Mouse (Mus musculus) CD4-positive naive resting alpha-beta T cell, adult 76 days (primary cell): ENCODE results near the gene Zdhhc12. TPM values are rescaled to one million over a fixed set of nuclear protein-coding genes. Genes with fewer than 3 reads are reported as not detected.

ENCODE experiments used
- total RNA-seq: library from RNA; stranded (reverse); gene quantifications from one replicate; pipeline ENCODE4 v1.2.4, GENCODE M21; 2023

The Zdhhc12 gene
- 10.0 TPM for total RNA-seq

GRCm38 (mm10) chr2:30093471-30094207 is at the start of gene Zdhhc12:
TSS of gene Zdhhc12 (minus strand) at chr2:30093648.

GRCm38 (mm10) chr2:30133613-30134377 is 40.3 kb upstream of the Zdhhc12 start, which contains the start of gene Tbc1d13:
TSS of gene Tbc1d13 (plus strand) at chr2:30133746.

GRCm38 (mm10) chr2:30124472-30125274 is 31.2 kb upstream of the Zdhhc12 start, which contains the start of gene Zer1:
TSS of gene Zer1 (minus strand) at chr2:30124585.

GRCm38 (mm10) chr2:30077502-30078348 is 15.7 kb downstream of the Zdhhc12 start, which contains the start of gene Pkn3:
TSS of gene Pkn3 (plus strand) at chr2:30077684.

GRCm38 (mm10) chr2:30057223-30057904 is 36.1 kb downstream of the Zdhhc12 start, which contains the start of gene Set:
TSS of gene Set (plus strand) at chr2:30057378.

GRCm38 (mm10) chr2:30048699-30049388 is 44.6 kb downstream of the Zdhhc12 start, which contains the start of gene Wdr34:
TSS of gene Wdr34 (minus strand) at chr2:30048881.

Other genes starting within 250 kb of the Zdhhc12 start
- gene Cercam, start 224.5 kb downstream of the Zdhhc12 start, total RNA-seq: 2.2 TPM
- gene Odf2, start 204.4 kb downstream of the Zdhhc12 start, total RNA-seq: 82.2 TPM
- gene Gle1, start 158.2 kb downstream of the Zdhhc12 start, total RNA-seq: 78.1 TPM
- 284 TPM for gene Sptan1, start 128.1 kb downstream of the Zdhhc12 start, total RNA-seq
- 0.73 TPM for gene Wdr34, start 44.8 kb downstream of the Zdhhc12 start, total RNA-seq
- 207 TPM for gene Set, start 36.3 kb downstream of the Zdhhc12 start, total RNA-seq
- 0.67 TPM for gene Pkn3, start 16.0 kb downstream of the Zdhhc12 start, total RNA-seq
- gene Zer1, start 30.9 kb upstream of the Zdhhc12 start, total RNA-seq: 81.2 TPM
- 30.3 TPM for gene Tbc1d13, start 40.1 kb upstream of the Zdhhc12 start, total RNA-seq
- gene Endog, start 77.8 kb upstream of the Zdhhc12 start, total RNA-seq: 13.2 TPM
- 19.0 TPM for gene Spout1, start 84.8 kb upstream of the Zdhhc12 start, total RNA-seq
- gene Kyat1, start 112.2 kb upstream of the Zdhhc12 start, total RNA-seq: 12.2 TPM
- 64.4 TPM for gene Lrrc8a, start 144.1 kb upstream of the Zdhhc12 start, total RNA-seq
- 6.5 TPM for gene Gm28035, start 146.9 kb upstream of the Zdhhc12 start, total RNA-seq
- gene Phyhd1, start 172.6 kb upstream of the Zdhhc12 start, total RNA-seq: 11.6 TPM
- not detected for gene Gm28038, start 187.4 kb upstream of the Zdhhc12 start, total RNA-seq
- 9.9 TPM for gene Dolk, start 192.7 kb upstream of the Zdhhc12 start, total RNA-seq
- gene Nup188, start 192.7 kb upstream of the Zdhhc12 start, total RNA-seq: 48.7 TPM